Mouse (Mus musculus): ENCODE data around the gene Cnih1. TPM values are rescaled to one million over a fixed set of nuclear protein-coding genes. Genes with fewer than 3 reads are reported as not detected.

The Cnih1 gene
- 141 and 161 TPM in 2 replicates for polyA plus RNA-seq (2015; fragmentation: Nextera tagmentation; extraction: Ambion mirVana)

DNA sequence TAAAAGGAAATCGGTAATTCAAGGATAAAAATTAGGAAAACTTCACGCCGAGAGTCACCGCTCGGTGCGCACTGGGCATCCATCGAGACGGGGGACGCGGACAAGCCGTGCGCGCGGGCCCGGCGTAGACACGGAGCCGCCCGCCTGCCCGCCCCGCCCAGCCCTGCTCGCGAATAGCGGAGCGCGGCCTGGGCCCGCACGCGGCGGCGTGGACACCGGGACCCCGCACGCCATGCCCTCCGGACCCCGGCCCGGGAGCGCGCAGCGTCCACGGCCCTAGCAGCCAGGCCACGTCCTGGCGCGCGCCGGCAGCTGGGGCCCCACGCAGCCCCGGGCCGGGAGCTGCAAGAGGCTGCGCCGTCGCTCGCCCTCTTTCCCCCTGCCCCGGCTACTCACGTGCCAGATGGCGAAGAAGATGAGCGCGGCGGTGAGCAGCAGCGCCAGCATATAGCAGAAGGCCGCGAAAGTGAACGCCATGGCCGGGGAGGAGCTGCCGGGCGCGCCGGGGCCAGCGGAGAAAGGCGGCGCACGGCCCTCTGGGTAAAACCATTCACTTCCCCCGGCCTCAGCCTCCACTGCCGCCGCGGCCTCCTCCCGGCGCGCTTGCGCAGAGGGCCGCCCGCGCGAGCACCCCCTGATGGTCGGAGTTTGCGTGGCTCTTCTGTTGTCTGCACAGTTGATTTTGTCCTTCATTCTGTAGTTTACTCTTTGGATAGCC is at the start of gene Cnih1:
Cnih1 (minus strand) TSS at position 625 of the 718 bp plus-strand sequence.

DNA sequence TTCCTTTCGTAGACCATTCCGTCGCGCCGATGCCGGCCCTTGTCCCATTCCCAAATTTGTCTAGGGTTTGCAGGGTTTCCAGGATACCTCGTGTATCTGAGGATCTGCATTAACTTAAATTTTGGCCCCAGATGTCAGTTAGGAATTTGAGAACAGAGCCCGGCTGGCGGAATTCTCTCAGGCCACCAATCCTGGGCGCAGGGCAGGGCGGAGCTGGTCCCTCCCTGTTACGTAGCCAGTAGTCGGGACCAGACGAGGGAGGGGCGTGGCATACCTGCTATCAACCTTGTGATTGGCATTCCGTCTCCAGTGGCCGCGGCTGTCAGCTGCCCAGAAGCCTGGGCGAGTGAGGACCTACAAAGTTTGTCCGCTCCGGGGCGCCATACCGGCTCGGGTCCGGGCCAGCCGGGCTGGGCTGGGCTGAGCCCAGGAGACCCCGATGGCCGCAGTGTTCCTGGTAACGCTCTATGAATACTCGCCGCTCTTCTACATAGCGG is 43.7 kb upstream of the Cnih1 start, which contains the start of gene Cgrrf1:
Cgrrf1 (plus strand) TSS at position 289 of the 497 bp plus-strand sequence.

DNA sequence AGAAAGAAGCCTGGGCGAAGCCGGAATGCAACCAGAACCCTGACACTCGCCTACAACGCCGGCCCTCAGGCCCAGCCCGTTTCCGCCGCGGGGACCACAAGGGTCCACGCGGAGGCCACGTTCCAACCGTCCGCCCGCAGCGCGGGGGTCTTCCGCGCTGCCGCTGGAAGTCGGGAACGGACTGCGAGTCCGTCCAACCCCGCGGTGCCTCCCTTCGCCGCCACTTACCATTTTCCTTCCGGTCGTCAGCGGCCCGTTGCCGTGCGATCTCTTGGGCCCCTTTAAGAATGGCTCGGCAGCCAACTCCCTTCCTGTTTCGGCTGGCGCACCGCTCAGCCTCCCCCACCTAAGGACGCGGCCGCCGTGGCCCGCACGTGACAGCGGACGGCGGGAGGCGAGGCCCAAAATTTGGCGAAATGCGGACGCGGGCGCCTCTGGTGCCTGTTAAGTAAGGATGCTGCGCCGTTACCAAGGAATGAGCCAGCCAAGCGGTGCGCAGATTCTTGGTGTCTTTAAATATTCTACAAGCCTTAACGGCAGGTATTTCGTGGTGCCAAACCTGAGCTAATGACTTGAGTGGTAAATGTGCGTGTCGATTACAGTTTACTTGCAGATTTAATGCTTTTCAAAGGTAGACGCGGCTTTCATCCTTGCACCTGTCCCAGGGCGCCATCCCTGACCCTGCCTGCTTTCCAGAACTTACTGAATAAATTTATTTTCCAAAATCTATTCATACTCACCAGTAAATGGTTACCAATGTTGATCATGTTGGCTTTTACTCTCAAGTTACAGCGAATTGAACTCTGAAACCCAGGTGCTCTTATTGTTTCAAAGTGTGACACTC is 33.9 kb upstream of the Cnih1 start, which contains the start of gene Gmfb:
Gmfb (minus strand) TSS at position 370 of the 844 bp plus-strand sequence.

DNA sequence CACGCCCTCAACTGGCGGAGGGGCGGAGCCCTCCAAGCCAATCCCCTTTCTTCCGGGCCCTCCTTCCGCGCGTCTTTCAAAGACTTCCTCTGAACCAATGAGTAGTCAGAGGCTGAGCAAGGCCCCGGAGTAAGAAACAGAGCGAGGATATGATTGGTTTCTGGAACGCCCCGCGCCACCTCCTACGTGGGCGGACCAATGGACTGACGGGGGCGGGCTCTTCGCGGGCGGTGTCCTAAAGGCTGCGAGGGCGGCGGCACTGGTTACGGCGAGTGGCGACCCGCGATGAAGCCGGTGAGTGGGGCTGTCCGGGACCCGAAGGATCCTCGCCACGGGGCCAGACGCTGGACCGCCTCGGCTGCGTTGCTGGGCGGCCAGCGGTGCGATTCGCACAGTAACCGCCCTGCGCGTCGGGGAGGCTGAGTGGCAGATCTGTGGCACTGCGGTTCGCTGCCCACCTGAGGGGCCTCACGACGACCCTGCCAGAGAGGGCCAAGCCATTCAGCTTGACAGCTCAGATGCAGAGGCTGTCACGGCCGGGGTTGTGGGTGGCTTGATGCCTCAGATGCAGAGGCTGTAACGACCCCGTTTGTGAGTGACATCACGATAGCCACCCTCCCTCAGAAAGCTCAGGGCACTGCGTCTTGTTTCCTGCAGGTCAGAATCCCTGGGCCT is 27.7 kb downstream of the Cnih1 start, which contains the start of gene Cdkn3:
Cdkn3 (plus strand) TSS at position 187 of the 675 bp plus-strand sequence.

Other genes starting within 250 kb of the Cnih1 start
- 24.8 and 32.7 TPM in 2 replicates for gene Cdkn3, start 27.9 kb downstream of the Cnih1 start, polyA plus RNA-seq (2015; fragmentation: Nextera tagmentation; extraction: Ambion mirVana)
- 41.9 and 42.2 TPM in 2 replicates for gene Gmfb, start 33.8 kb upstream of the Cnih1 start, polyA plus RNA-seq (2015; fragmentation: Nextera tagmentation; extraction: Ambion mirVana)
- 28.6 and 35.5 TPM in 2 replicates for gene Cgrrf1, start 43.7 kb upstream of the Cnih1 start, polyA plus RNA-seq (2015; fragmentation: Nextera tagmentation; extraction: Ambion mirVana)
- gene Samd4, start 94.4 kb upstream of the Cnih1 start, polyA plus RNA-seq (2015; fragmentation: Nextera tagmentation; extraction: Ambion mirVana): 13.1 and 18.1 TPM in 2 replicates

All from urinary bladder, postnatal 0 days (tissue).